Comparison of ENCODE assay signal across 9 mouse cellular contexts in the genomic region with DNA sequence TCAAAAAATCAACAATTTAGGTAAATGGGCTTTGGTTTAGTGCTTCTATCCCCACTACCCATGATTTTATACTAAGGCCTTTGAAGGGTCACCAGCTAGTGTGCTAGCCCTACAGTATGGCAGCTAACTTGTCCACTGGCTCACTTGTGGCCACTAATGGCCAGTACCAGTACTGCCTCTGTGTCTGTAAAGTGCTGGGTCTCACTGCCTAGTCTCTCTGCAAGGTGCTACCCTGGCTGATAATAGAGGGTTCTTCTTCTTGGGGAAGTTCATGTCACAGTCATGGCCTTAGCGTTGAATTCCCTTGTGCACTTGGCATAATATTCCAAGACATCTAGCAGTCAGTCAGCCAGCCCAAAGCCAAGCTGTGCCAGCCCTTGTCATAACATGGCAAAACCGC. TPM values are rescaled to one million over a fixed set of nuclear protein-coding genes. Genes with fewer than 3 reads are reported as not detected.
DNase-seq lines count a peak whose midpoint lies in the region; TF ChIP-seq lines count a peak whose summit lies in the region.
"Had no signal": no experiment of that assay in that cellular context is flagged by ENCODE, and none has a peak within 500 bp of the region (broad histone marks: within the 10 kb centered on the region; RNA-seq: fewer than 3 reads in every experiment).

No protein-coding gene starts in this region.

- H3K4me1 ChIP-seq in liver, adult 2 months (ENCODE audit: control insufficient read depth, insufficient read depth, low read length), result no peaks in the 10 kb centered on the region
- H3K4me1 ChIP-seq: neural tube, embryonic 12.5 days had no signal

- H3K9ac ChIP-seq in liver, adult 2 months (ENCODE audit: low read depth, low read length), result no peak overlapping the region
- H3K9ac ChIP-seq: neural tube, embryonic 12.5 days had no signal

- intact Hi-C loops in left cerebral cortex, adult 2 months (cut with DNase I), result no loop called here

- H3K27ac ChIP-seq in left cerebral cortex, adult 2 months, result no peak overlapping the region
- H3K27ac ChIP-seq in liver, adult 2 months (replicated peaks; ENCODE audit: insufficient read depth, low read depth, low read length), result no peak overlapping the region
- H3K27ac ChIP-seq: neural tube, embryonic 12.5 days had no signal

- H3K4me3 ChIP-seq in left cerebral cortex, adult 2 months, result no peak overlapping the region
- no peak overlapping the region for H3K4me3 ChIP-seq in liver, adult 2 months (ENCODE audit: insufficient read depth, low read depth, low read length)
- H3K4me3 ChIP-seq: neural tube, embryonic 12.5 days had no signal

- H3K27me3 ChIP-seq in liver, adult 2 months (ENCODE audit: control insufficient read depth, insufficient read depth, low read length), result no peaks in the 10 kb centered on the region
- H3K27me3 ChIP-seq: neural tube, embryonic 12.5 days had no signal

- no peak for TF ChIP-seq POLR2A in liver, adult 2 months (IDR thresholded peaks at IDR 0.05; ENCODE audit: extremely low read depth, insufficient read depth, low read length)

- peak; percentile 22 to 28 for DNase-seq in adrenal gland, adult 18-20 months (ENCODE audit: low spot score in 2 of 2)
- DNase-seq in adrenal gland, adult 8-10 months, result no peak
- DNase-seq in left cerebral cortex, adult 2 months (ENCODE audit: extremely low spot score in 1 of 2, low spot score in 2 of 2), result no peak
- DNase-seq in left cerebral cortex, adult 8-10 months (ENCODE audit: low spot score in 2 of 2), result no peak
- DNase-seq in brain, adult 2 months (ENCODE audit: low read depth, low spot score), result peak; percentile 24
- no peak for DNase-seq in liver, adult 2 months (ENCODE audit: extremely low read depth, low read depth, low spot score)
- DNase-seq in thymus, postnatal 14 days, result peak; percentile 16
- DNase-seq in right cerebral cortex, adult 18-20 months, result no peak

- peak; percentile 62 for TF ChIP-seq CTCF in left cerebral cortex, adult 2 months (IDR thresholded peaks at IDR 0.05)
- peak; percentile 61 for TF ChIP-seq CTCF in liver, adult 2 months (IDR thresholded peaks at IDR 0.05; ENCODE audit: low read depth, low read length)

- H3K36me3 ChIP-seq in liver, adult 2 months (ENCODE audit: control insufficient read depth, insufficient read depth, low read length), result peaks cover 34% of the 10 kb centered on the region

- WGBS in liver, adult 2 months, result 98% methylated on average over 2 of the region's 2 CpGs

- H3K79me2 ChIP-seq in liver, adult 2 months (ENCODE audit: control insufficient read depth, insufficient read depth, low read length), result no peaks in the 10 kb centered on the region; the same call in 1 of the 2 replicates

RNA-seq across cellular contexts. Expression of a gene that starts 36.0 kb away (rescaled TPM):
- total RNA-seq in adrenal gland, adult 18-20 months (2021), result under 1 TPM; 0.29 to 0.43 TPM
- under 1 TPM; 0.55 to 0.91 (median 0.77) TPM for total RNA-seq in adrenal gland, adult 8-10 months (2022)
- under 1 TPM; 0.86 to 0.96 TPM for total RNA-seq in left cerebral cortex, adult 2 months (2021)
- 1 to 10 TPM in 3 of 4 experiments, under 1 TPM in 1; 0.80 to 1.6 (median 1.3) TPM for total RNA-seq in left cerebral cortex, adult 8-10 months (2022)
- 0.09 and 0.20 TPM in 2 replicates for total RNA-seq in liver, adult 2 months (2014; rRNA removed)
- polyA plus RNA-seq in liver, adult 2 months (2012; rRNA removed), result 0.29 and 0.32 TPM in 2 replicates

Comparison
In these comparisons a context has a peak if more than half of its experiments do, and no peak if none do; other contexts are left out.
1. DNase-seq: peak in adrenal gland, adult 18-20 months (2 of 2), brain, adult 2 months (single experiment) and thymus, postnatal 14 days (single experiment); none in adrenal gland, adult 8-10 months (single experiment), left cerebral cortex, adult 2 months (0 of 2), left cerebral cortex, adult 8-10 months (0 of 2), liver, adult 2 months (single experiment) and right cerebral cortex, adult 18-20 months (single experiment).